Mouse (Mus musculus) midbrain, embryonic 10.5 days (tissue): Measurements from ENCODE around the gene Pdzd2. TPM values are rescaled to one million over a fixed set of nuclear protein-coding genes. Genes with fewer than 3 reads are reported as not detected.

Experiments used
- DNase-seq: peaks from one replicate; pipeline ENCODE4 v3.0.0-alpha.2; 2017; ENCODE audit warnings: low spot score
- H3K27ac ChIP-seq: fragments of 300-500 bp; sonication (generic); replicated peaks from 2 replicates; pipeline ENCODE4 v1.5.1; 2016; ENCODE audit warnings: mild to moderate bottlenecking
- H3K27me3 ChIP-seq: fragments of 300-500 bp; sonication (generic); 2 replicates; pipeline ENCODE4 v1.6.1; 2016; ENCODE audit warnings: low read depth, mild to moderate bottlenecking; ENCODE audit not compliant: poor library complexity, severe bottlenecking
- H3K36me3 ChIP-seq: fragments of 300-500 bp; sonication (generic); 2 replicates; pipeline ENCODE4 v1.6.1; 2016; ENCODE audit warnings: mild to moderate bottlenecking, moderate library complexity
- H3K4me1 ChIP-seq: fragments of 300-500 bp; sonication (generic); 2 replicates; pipeline ENCODE4 v1.6.1; 2016
- H3K4me3 ChIP-seq: fragments of 300-500 bp; sonication (generic); 2 replicates; pipeline ENCODE4 v1.5.1; 2016; ENCODE audit warnings: mild to moderate bottlenecking, moderate library complexity
- H3K9me3 ChIP-seq: fragments of 300-500 bp; sonication (generic); replicated peaks from 2 replicates; pipeline ENCODE4 v1.6.1; 2016; ENCODE audit warnings: mild to moderate bottlenecking
- WGBS: fragments of 180-500 bp; shearing (Covaris S2); methylation state at CpG from one replicate; pipeline ENCODE4 v1.1.7; 2016; 5-methylcytosine and 5-hydroxymethylcytosine counted together
- polyA plus RNA-seq: library from polyadenylated mRNA; unstranded; fragments of >200 nt; fragmentation: Nextera tagmentation; extraction: Ambion mirVana; gene quantifications from 2 replicates; pipeline ENCODE4 v1.2.1, GENCODE M21; 2016

Pdzd2 gene
- polyA plus RNA-seq, 1 experiment from 2014 or later: 6.1 TPM

- DNase-seq: no peak
- Histone ChIP-seq H3K36me3 (peaks cover 5% of the 10 kb centered on the region; the same call in 1 of the 2 replicates), H3K27ac (no peak overlapping the region), H3K27me3 (no peaks in the 10 kb centered on the region), H3K4me1 (peaks cover 7% of the 10 kb centered on the region; the same call in 1 of the 2 replicates), H3K4me3 (no peak overlapping the region), H3K9me3 (no peaks in the 10 kb centered on the region; the same call in 1 of the 2 replicates)
- WGBS: 85% methylated on average over 2 of the region's 2 CpGs
These were observed 57.8 kb downstream of the Pdzd2 start for GRCm38 (mm10) chr15:12681891-12682290.

- Histone ChIP-seq H3K27me3 (no peaks in the 10 kb centered on the region), H3K36me3 (peaks cover 5% of the 10 kb centered on the region; the same call in 1 of the 2 replicates), H3K27ac (no peak overlapping the region), H3K9me3 (no peaks in the 10 kb centered on the region; the same call in 1 of the 2 replicates), H3K4me3 (no peak overlapping the region), H3K4me1 (peaks cover 7% of the 10 kb centered on the region; the same call in 1 of the 2 replicates)
- no peak for DNase-seq
- WGBS: 77% methylated on average over 7 of the region's 7 CpGs
These were observed 59.0 kb downstream of the Pdzd2 start for GRCm38 (mm10) chr15:12680750-12681149.

- Histone ChIP-seq H3K27me3 (no peaks in the 10 kb centered on the region), H3K4me3 (no peak overlapping the region), H3K27ac (no peak overlapping the region), H3K9me3 (no peaks in the 10 kb centered on the region; the same call in 1 of the 2 replicates), H3K36me3 (peaks cover 4% of the 10 kb centered on the region; the same call in 1 of the 2 replicates), H3K4me1 (peaks cover 10% of the 10 kb centered on the region; the same call in 1 of the 2 replicates)
- 92% methylated on average over 6 of the region's 6 CpGs for WGBS
- no peak for DNase-seq
These were observed 59.7 kb downstream of the Pdzd2 start for GRCm38 (mm10) chr15:12679996-12680395.

GRCm38 (mm10) chr15:12678540-12679112, 61.1 kb downstream of the Pdzd2 start:
- Histone ChIP-seq H3K27me3 (no peaks in the 10 kb centered on the region), H3K36me3 (no peaks in the 10 kb centered on the region), H3K4me3 (no peak overlapping the region), H3K9me3 (no peaks in the 10 kb centered on the region), H3K4me1 (peaks cover 10% of the 10 kb centered on the region; the same call in 1 of the 2 replicates), H3K27ac (no peak overlapping the region)
- 94% methylated on average over 2 of the region's 2 CpGs for whole genome bisulfite sequencing
- no peak for DNase-seq

GRCm38 (mm10) chr15:12675366-12675765, 64.4 kb downstream of the Pdzd2 start:
- Histone ChIP-seq H3K27ac (no peak overlapping the region), H3K27me3 (no peaks in the 10 kb centered on the region), H3K4me1 (0 out of 2 replicates have a peak, but pooled peaks cover 3% of the 10 kb centered on the region), H3K36me3 (no peaks in the 10 kb centered on the region), H3K4me3 (no peak overlapping the region), H3K9me3 (no peaks in the 10 kb centered on the region; the same call in 1 of the 2 replicates)
- 89% methylated on average over 3 of the region's 3 CpGs for WGBS
- no peak for DNase-seq

GRCm38 (mm10) chr15:12674026-12674425, 65.7 kb downstream of the Pdzd2 start:
- 87% methylated on average over 5 of the region's 5 CpGs for WGBS
- Histone ChIP-seq H3K36me3 (no peaks in the 10 kb centered on the region), H3K27ac (no peak overlapping the region), H3K4me1 (0 out of 2 replicates have a peak, but pooled peaks cover 3% of the 10 kb centered on the region), H3K27me3 (no peaks in the 10 kb centered on the region), H3K9me3 (no peaks in the 10 kb centered on the region; the same call in 1 of the 2 replicates), H3K4me3 (no peak overlapping the region)
- DNase-seq: no peak

GRCm38 (mm10) chr15:12667760-12668520, 71.8 kb downstream of the Pdzd2 start:
- DNase-seq: no peak
- no peak overlapping the region; the same call in 1 of the 2 replicates for H3K27ac ChIP-seq

GRCm38 (mm10) chr15:12665946-12666345, 73.8 kb downstream of the Pdzd2 start:
- WGBS: 93% methylated on average over 6 of the region's 6 CpGs
- no peaks in the 10 kb centered on the region for H3K9me3 ChIP-seq
- H3K4me1 ChIP-seq: peaks cover 11% of the 10 kb centered on the region
- H3K27me3 ChIP-seq: no peaks in the 10 kb centered on the region
- no peak overlapping the region for H3K27ac ChIP-seq
- no peak for DNase-seq
- H3K36me3 ChIP-seq: no peaks in the 10 kb centered on the region
- no peak overlapping the region for H3K4me3 ChIP-seq

More at GRCm38 (mm10) chr15:12667760-12668520, 71.8 kb downstream of the Pdzd2 start:
- Histone ChIP-seq H3K36me3 (no peaks in the 10 kb centered on the region), H3K9me3 (no peaks in the 10 kb centered on the region; the same call in 1 of the 2 replicates), H3K4me3 (no peak overlapping the region), H3K27me3 (no peaks in the 10 kb centered on the region), H3K4me1 (peaks cover 5% of the 10 kb centered on the region)
- WGBS: 45% methylated on average over 21 of the region's 21 CpGs

- no peak for DNase-seq
- no peaks in the 10 kb centered on the region for H3K27me3 ChIP-seq
- H3K27ac ChIP-seq: no peak overlapping the region
- peaks cover 11% of the 10 kb centered on the region for H3K4me1 ChIP-seq
- 90% methylated on average over 9 of the region's 9 CpGs for WGBS
- no peaks in the 10 kb centered on the region for H3K36me3 ChIP-seq
- no peak overlapping the region for H3K4me3 ChIP-seq
- no peaks in the 10 kb centered on the region for H3K9me3 ChIP-seq
These were observed 76.4 kb downstream of the Pdzd2 start for GRCm38 (mm10) chr15:12663351-12663750.

- no peak for DNase-seq
- Histone ChIP-seq H3K27ac (0 out of 2 replicates have a peak overlapping the region, but pooled peaks have one; percentile 10), H3K36me3 (no peaks in the 10 kb centered on the region), H3K27me3 (no peaks in the 10 kb centered on the region), H3K4me3 (no peak overlapping the region), H3K9me3 (no peaks in the 10 kb centered on the region), H3K4me1 (peaks cover 11% of the 10 kb centered on the region; the same call in 1 of the 2 replicates)
- WGBS: 90% methylated on average over 9 of the region's 9 CpGs
These were observed 79.4 kb downstream of the Pdzd2 start for GRCm38 (mm10) chr15:12660320-12660719.

GRCm38 (mm10) chr15:12655959-12656662, 83.6 kb downstream of the Pdzd2 start:
- Histone ChIP-seq H3K9me3 (no peaks in the 10 kb centered on the region), H3K4me1 (peaks cover 17% of the 10 kb centered on the region), H3K36me3 (no peaks in the 10 kb centered on the region), H3K4me3 (no peak overlapping the region), H3K27ac (no peak overlapping the region), H3K27me3 (no peaks in the 10 kb centered on the region)
- no peak for DNase-seq
- 82% methylated on average over 6 of the region's 6 CpGs for WGBS

GRCm38 (mm10) chr15:12655316-12655715, 84.4 kb downstream of the Pdzd2 start:
- no peaks in the 10 kb centered on the region for H3K9me3 ChIP-seq
- H3K36me3 ChIP-seq: no peaks in the 10 kb centered on the region
- H3K4me1 ChIP-seq: peaks cover 25% of the 10 kb centered on the region
- no peaks in the 10 kb centered on the region for H3K27me3 ChIP-seq
- WGBS: 91% methylated on average over 7 of the region's 7 CpGs
- DNase-seq: no peak
- no peak overlapping the region for H3K27ac ChIP-seq
- no peak overlapping the region for H3K4me3 ChIP-seq
